Mouse (Mus musculus) megakaryocyte, embryonic 14.5 days (primary cell): ENCODE results near the gene Cemip. TPM values are rescaled to one million over a fixed set of nuclear protein-coding genes. Genes with fewer than 3 reads are reported as not detected.
A peak's percentile ranks its signal among the peaks of the same experiment; 100 is the strongest.
"Not testable (repeated sequence)": the region's sequence is repeated elsewhere in the genome, so short reads cannot be mapped to it uniquely, and the experiment has no call there.

Experiments used
- H3K27me3 ChIP-seq: replicated peaks from 2 replicates; pipeline ENCODE3; 2012; ENCODE audit warnings: inconsistent platforms
- H3K36me3 ChIP-seq: replicated peaks from 2 replicates; pipeline ENCODE3; 2012; ENCODE audit warnings: low read length, inconsistent platforms, mixed read lengths
- H3K4me1 ChIP-seq: 2 replicates; pipeline ENCODE4 v1.6.1; 2012; ENCODE audit warnings: inconsistent platforms
- H3K4me3 ChIP-seq: replicated peaks from 2 replicates; pipeline ENCODE3; 2012; ENCODE audit warnings: moderate library complexity, mild to moderate bottlenecking, inconsistent platforms
- H3K9me3 ChIP-seq: 2 replicates; pipeline ENCODE4 v1.6.1; 2012; ENCODE audit warnings: inconsistent platforms
- FLI1 ChIP-seq: IDR thresholded peaks from 2 replicates; pipeline ENCODE4 v1.6.1; 2012; ENCODE audit warnings: low read length, inconsistent platforms, mixed read lengths
- GATA1 ChIP-seq: IDR thresholded peaks from 3 replicates; pipeline ENCODE4 v1.6.1; 2012; ENCODE audit warnings: mixed read lengths, low read length, inconsistent platforms, borderline replicate concordance
- polyA plus RNA-seq: library from polyadenylated mRNA; stranded (reverse); fragments of >175 nt; gene quantifications from 2 replicates; pipeline ENCODE4 v1.2.3, GENCODE M21; 2012; ENCODE audit warnings: low replicate concordance; ENCODE audit not compliant: insufficient read depth

The Cemip gene
- polyA plus RNA-seq, 1 experiment, result 1.2 TPM

DNA sequence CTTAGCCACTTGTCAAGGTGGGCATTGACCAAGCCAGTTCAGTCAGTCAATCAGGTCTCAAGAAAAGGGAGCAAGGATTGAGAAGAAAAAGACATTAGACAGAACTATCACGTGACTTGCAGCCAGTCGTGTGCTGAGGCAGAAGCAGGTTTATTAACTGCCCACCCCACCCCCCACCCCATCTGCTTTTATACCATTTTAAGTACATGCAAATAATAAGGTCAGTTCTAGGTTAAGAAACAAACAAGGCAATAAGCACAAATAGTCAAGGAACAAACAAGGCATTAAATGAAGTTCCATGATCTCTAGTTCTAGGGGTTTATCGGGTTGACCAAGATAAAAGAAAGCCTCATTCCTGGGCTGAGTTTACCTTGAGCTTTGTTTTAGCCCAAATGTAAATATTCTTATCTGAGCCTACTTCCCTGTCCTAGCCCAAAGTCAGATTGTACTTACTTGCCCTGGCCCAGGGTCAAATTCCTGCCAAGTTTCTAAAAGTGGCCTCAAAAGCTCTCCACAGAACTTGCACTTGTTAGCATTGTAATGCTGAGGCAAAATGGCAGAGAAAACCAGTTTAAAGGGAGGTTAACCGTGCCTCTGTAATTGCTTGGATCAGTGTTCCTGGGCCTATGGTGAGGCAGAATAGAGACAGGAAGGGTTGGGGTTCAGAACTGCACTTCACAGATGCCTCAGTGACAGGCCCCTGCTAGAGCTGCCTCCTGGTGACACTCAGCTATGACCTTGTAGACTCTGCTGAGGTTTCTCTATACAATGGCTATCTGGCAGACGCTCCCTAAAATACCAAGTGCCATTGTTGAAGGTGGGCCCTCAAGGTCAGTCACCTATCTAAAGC, 183.8 kb downstream of the Cemip start:
- H3K4me3 ChIP-seq, result no peak overlapping the region
- no peaks in the 10 kb centered on the region for H3K27me3 ChIP-seq
- peaks cover 50% of the 10 kb centered on the region for H3K36me3 ChIP-seq
- no peak for TF ChIP-seq FLI1
- no peak for TF ChIP-seq GATA1
- peaks cover 44% of the 10 kb centered on the region for H3K4me1 ChIP-seq
- H3K9me3 ChIP-seq, result 0 out of 2 replicates have a peak, but pooled peaks cover 5% of the 10 kb centered on the region

DNA sequence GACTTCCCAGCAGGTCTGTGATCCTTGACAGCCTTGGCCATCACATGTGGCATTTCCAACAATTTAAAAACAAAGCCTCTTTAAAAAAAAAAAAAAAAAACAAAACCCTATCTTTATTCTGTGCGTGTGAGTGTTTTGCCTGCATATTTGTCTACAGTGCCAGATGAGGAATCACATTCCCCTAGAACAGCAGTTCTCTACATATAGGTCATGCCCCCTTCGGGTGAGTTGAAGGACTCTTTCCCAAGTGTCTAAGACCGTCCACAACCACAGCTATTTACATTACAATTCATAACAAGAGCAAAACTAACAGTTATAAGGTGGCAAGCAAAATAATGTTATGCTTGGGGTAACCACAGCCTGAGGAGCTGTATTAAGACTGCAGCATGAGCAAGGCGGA, 184.9 kb downstream of the Cemip start:
- Histone ChIP-seq H3K4me1 (peaks cover 52% of the 10 kb centered on the region), H3K9me3 (0 out of 2 replicates have a peak, but pooled peaks cover 5% of the 10 kb centered on the region), H3K27me3 (no peaks in the 10 kb centered on the region), H3K4me3 (no peak overlapping the region), H3K36me3 (peaks cover 58% of the 10 kb centered on the region)
- TF ChIP-seq FLI1 (no peak), GATA1 (no peak)

DNA sequence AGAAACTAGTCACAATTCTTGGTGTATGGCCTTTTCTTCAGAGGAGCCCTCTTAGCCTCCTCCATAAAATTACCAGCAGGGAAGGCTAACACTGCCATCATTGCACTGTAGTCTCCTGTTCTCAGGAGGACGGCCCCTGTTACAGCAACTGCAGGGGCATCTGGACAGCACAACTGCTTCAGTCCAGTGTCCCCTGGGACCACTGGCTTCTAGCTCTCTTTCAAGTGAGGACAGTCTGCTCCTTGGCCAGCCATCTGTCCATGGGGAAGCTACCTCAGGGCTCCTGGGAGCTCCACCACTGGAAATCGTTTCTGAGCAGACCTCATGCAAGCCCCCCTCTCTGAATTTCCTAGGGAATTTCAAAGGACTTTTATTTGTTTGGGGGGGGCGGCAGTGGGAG, 185.8 kb downstream of the Cemip start:
- Histone ChIP-seq H3K4me1 (peaks cover 54% of the 10 kb centered on the region), H3K27me3 (no peaks in the 10 kb centered on the region), H3K36me3 (peaks cover 67% of the 10 kb centered on the region), H3K4me3 (no peak overlapping the region), H3K9me3 (0 out of 2 replicates have a peak, but pooled peaks cover 3% of the 10 kb centered on the region)
- TF ChIP-seq FLI1, result no peak
- no peak for TF ChIP-seq GATA1

DNA sequence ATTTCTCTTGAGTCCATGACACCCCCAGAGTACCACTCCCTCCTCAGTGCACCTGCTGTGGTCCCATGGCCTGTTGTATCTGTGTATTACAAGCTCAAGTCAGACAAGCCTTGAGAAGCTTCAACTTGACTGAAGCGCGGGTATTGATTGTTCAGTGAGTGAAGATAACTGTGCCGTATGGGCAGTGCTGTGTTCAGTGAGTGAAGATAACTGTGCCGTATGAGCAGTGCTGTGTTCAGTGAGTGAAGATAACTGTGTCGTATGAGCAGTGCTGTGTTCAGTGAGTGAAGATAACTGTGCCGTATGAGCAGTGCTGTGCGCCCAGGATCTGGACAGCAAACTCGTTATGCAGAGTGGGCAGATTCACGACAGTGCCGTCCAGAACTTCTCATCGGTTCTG, 188.0 kb downstream of the Cemip start:
- Histone ChIP-seq H3K4me3 (no peak overlapping the region), H3K4me1 (peaks cover 59% of the 10 kb centered on the region), H3K36me3 (peaks cover 79% of the 10 kb centered on the region), H3K27me3 (no peaks in the 10 kb centered on the region), H3K9me3 (0 out of 2 replicates have a peak, but pooled peaks cover 3% of the 10 kb centered on the region)
- TF ChIP-seq FLI1 (no peak), GATA1 (no peak)

DNA sequence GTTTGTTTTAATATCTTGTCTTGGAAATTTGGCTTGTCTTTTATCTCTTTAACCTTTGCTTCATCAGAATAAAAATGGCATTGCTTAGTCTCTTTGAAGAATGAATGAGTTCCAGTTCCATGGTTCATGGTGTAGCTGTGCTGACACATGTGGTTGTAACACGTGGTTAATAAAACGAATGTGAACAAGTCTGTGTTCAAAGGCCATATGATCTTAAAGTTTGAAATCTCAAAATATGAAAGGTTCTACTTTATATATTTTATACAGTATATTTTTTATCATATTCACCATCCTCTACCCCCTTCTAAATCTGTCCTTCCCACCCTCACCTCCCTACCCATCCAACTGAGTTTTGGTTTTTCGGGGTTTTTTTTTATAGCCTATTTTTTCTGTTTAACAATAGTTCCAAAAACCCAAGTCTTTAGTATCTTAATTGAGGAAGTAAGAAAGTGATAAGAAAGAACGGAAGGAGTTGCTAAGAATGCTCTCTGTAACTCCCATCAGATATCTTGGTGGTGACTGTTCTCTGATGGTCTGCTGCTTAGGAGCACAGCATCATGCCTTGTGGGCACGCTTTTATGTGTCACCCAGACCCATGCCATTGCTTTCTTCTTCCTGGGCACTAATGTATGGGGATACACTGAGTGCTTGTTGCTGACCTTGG, 190.1 kb downstream of the Cemip start:
- peak overlapping the region; percentile 42 for H3K4me3 ChIP-seq
- peaks cover 62% of the 10 kb centered on the region for H3K4me1 ChIP-seq
- no peak for TF ChIP-seq GATA1
- no peak for TF ChIP-seq FLI1
- H3K9me3 ChIP-seq, result no peaks in the 10 kb centered on the region
- no peaks in the 10 kb centered on the region for H3K27me3 ChIP-seq
- H3K36me3 ChIP-seq, result peaks cover 65% of the 10 kb centered on the region

DNA sequence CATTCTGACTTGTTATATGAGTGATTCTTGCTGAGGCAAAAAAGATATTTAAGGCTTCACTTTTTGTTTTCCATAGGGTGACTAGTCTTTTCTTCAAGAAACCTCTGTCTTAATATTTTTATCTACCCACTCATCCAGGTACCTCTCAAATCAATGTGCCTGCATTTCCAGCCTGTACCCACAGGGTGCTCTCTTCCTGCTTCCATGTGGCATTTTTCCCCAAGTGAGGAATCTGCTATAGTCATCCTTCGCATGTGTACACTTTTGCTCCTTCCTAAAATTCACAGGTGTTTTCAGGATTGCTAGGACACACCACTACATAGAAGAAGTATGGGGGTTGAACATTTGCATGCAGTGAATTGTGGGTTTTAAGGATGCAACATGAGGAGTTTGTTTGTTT, 192.0 kb downstream of the Cemip start:
- Histone ChIP-seq H3K36me3 (peaks cover 47% of the 10 kb centered on the region), H3K4me3 (no peak overlapping the region), H3K4me1 (peaks cover 65% of the 10 kb centered on the region), H3K9me3 (no peaks in the 10 kb centered on the region), H3K27me3 (no peaks in the 10 kb centered on the region)
- TF ChIP-seq GATA1 (no peak), FLI1 (no peak)

DNA sequence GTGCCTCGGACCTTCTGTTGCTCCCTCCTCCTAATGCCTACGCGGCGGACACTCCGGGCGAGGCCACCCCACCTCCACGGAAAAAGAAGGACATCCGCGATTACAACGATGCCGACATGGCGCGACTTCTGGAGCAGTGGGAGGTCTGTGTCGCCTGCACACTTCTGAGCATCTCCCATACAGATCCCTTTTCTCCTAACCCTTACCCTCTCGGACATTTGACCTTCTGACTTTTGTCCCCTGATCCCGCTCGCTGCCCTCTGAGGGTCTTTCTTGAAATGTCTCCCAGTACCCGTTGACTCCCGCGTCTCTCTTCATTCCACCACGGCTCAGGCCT, 194.0 kb downstream of the Cemip start:
- TF ChIP-seq GATA1, result no peak
- TF ChIP-seq FLI1, result no peak

DNA sequence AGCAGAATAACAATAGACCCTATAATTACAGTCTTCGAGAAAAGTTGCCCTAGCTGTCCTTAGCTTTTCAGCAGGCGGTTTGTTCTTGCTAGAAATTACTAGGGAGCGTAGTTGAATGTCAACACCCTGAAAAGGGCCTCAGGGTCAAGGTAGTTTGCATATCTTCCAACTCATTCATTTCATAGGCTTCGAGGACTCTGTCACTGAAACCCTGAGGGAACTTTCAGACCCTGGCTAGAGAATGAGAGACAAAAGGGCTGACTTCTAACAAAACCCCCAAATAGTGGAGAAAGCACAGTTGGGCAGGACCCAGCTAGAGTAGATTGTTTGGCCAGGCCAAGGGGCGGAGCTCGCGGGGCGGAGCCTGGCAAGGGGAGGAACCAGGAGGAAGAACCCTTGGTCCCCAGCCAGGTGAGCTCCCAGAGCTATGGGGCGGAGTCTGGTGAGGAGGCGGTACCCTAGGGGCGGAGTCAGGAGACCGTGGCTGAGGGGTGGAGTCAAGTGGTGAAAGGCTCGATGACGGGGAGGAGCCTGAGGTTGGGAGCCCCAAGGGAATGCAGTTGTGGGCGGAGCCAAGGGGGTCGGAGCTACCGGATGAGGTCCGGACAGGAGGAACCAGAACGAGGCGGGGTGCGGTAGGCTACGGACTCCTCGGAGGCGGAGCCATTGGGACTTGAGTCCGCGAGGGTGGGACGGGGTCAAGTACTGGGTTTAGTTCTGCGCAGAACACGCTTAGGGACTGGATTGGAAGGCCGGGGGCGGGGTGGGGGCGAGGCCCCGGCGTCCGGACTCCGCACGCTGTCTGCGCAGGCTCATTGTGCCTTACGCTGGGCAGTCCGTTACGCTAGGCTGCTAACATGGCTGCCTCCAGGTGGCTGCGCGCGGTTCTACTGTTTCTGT, 194.6 kb downstream of the Cemip start:
- H3K9me3 ChIP-seq, result no peaks in the 10 kb centered on the region
- H3K36me3 ChIP-seq, result peaks cover 27% of the 10 kb centered on the region
- TF ChIP-seq GATA1, result no peak
- TF ChIP-seq FLI1, result no peak
- no peaks in the 10 kb centered on the region for H3K27me3 ChIP-seq
- peaks cover 62% of the 10 kb centered on the region for H3K4me1 ChIP-seq
- peak overlapping the region; percentile 97 for H3K4me3 ChIP-seq

More for the DNA sequence above, 194.0 kb downstream of the Cemip start:
- Histone ChIP-seq H3K4me1 (peaks cover 58% of the 10 kb centered on the region), H3K36me3 (peaks cover 27% of the 10 kb centered on the region), H3K9me3 (no peaks in the 10 kb centered on the region), H3K27me3 (no peaks in the 10 kb centered on the region), H3K4me3 (peak overlapping the region; percentile 97)

DNA sequence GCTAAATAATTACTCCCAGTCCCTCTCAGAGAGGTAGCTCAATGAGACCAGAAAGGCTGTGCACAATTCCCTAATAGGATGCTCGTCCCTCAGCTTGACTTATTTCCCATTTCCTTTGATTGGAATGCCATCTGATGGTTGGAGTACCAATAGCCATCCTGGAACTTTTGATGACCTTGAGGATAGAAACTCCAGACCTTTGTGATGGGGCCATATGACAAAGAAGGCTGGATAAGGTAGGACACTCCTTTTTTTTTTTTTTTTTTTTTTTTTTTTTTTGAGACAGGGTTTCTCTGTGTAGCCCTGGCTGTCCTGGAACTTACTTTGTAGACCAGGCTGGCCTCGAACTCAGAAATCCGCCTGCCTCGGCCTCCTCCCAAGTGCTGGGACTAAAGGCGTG, 196.4 kb downstream of the Cemip start:
- H3K9me3 ChIP-seq, H3K27me3 ChIP-seq, H3K4me3 ChIP-seq: not testable (repeated sequence)
- Histone ChIP-seq H3K36me3 (peaks cover 14% of the 10 kb centered on the region), H3K4me1 (peaks cover 62% of the 10 kb centered on the region)
